Mouse (Mus musculus): ENCODE measurements around the gene C1s2. TPM values are rescaled to one million over a fixed set of nuclear protein-coding genes. Genes with fewer than 3 reads are reported as not detected.
"Not testable (repeated sequence)": the region's sequence is repeated elsewhere in the genome, so short reads cannot be mapped to it uniquely, and the experiment has no call there.

Gene C1s2
- polyA plus RNA-seq, 1 experiment, result not detected

DNA sequence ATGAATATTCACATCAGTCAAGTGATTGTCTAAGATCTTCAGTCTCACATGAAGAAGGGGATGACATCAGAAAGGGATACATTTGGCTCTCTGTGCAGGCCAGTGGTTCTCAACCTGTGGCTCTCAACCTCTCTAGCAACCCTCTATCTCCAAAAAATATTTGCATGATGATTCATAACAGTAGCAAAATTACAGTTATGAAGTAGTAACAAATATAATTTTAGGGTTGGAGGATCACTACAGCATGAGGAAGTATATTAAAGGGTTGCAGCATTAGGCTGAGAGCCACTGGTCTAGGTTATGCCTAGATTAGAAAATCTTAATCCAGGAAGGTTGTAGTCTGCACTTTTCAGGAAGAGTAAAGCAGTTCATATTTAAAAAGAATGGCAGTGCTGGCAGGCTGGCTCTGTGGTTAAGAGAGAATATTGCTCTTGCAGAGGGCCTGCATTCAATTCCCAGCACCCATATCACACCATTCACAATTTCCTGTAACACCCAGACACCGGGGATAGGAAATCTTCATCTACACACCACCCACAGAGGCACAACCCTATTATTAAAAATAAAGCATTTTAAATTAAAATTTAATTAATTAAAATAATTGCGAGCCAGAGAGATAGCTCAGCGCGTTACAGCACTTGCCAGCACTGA lies 25.4 kb upstream of the C1s2 start:
- 84% methylated on average over 4 of the region's 4 CpGs for WGBS
- no peak for TF ChIP-seq CTCF (IDR thresholded peaks at IDR 0.05; ENCODE audit: control insufficient read depth, insufficient read depth, low read length)
- no peak for TF ChIP-seq POLR2A (IDR thresholded peaks at IDR 0.05; ENCODE audit: borderline replicate concordance, control insufficient read depth, low read depth, low read length)
- no peak overlapping the region for H3K4me3 ChIP-seq (replicated peaks; ENCODE audit: control insufficient read depth, low read depth, low read length)

DNA sequence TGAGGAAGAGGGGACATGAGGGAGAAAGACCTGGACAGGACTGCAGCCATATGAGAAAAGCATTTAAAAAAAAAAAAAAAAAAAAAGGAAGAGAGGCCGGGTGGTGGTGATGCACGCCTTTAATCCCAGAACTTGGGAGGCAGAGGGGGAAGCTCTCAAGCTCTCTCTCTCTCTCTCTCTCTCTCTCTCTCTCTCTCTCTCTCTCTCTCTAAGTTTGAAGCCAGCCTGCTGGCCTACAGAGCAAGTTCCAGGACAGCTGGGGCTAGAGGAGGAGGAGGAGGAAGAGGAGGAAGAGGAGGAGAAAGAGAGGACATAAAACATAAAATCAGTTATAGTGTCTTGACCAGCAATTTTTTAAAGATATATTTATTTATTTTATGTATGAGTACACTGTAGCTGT lies 22.2 kb upstream of the C1s2 start:
- TF ChIP-seq CTCF (IDR thresholded peaks at IDR 0.05; ENCODE audit: control insufficient read depth, insufficient read depth, low read length) (no peak), POLR2A (IDR thresholded peaks at IDR 0.05; ENCODE audit: borderline replicate concordance, control insufficient read depth, low read depth, low read length) (no peak)
- Histone ChIP-seq H3K27ac (ENCODE audit: control insufficient read depth, insufficient read depth, low read depth, low read length, poor library complexity) (no peak overlapping the region), H3K4me3 (replicated peaks; ENCODE audit: control insufficient read depth, low read depth, low read length) (no peak overlapping the region), H3K4me1 (ENCODE audit: control insufficient read depth, insufficient read depth, low read length) (no peaks in the 10 kb centered on the region)
- 39% methylated on average over 2 of the region's 2 CpGs for WGBS

More for the DNA sequence above, 25.4 kb upstream of the C1s2 start:
- Histone ChIP-seq H3K27ac (ENCODE audit: control insufficient read depth, insufficient read depth, low read depth, low read length, poor library complexity) (no peak overlapping the region), H3K4me1 (ENCODE audit: control insufficient read depth, insufficient read depth, low read length) (no peaks in the 10 kb centered on the region)

DNA sequence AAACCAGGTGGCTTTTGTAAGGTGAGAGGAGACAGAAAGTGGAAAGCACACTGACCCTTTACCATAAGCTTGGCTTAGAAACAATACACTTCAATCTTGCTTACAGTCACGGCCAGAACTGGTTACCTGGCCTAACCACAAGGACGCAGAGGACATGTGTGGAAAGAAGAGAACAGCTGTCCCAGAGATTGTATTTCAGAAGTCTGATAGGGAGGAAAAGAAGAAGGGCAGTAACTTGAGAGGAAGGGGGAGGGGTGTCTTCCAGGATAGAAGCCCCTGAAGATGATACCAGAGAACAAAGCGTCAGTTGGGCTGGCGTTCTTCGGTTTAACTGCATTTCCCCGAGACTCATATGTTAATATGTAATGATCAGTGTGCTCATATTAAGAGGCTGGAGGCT lies 20.0 kb upstream of the C1s2 start:
- H3K27ac ChIP-seq (ENCODE audit: control insufficient read depth, insufficient read depth, low read depth, low read length, poor library complexity), result no peak overlapping the region
- no peak overlapping the region for H3K4me3 ChIP-seq (replicated peaks; ENCODE audit: control insufficient read depth, low read depth, low read length)
- WGBS, result 57% methylated on average over 6 of the region's 6 CpGs
- H3K4me1 ChIP-seq (ENCODE audit: control insufficient read depth, insufficient read depth, low read length), result no peaks in the 10 kb centered on the region
- no peak for TF ChIP-seq CTCF (IDR thresholded peaks at IDR 0.05; ENCODE audit: control insufficient read depth, insufficient read depth, low read length)
- no peak for TF ChIP-seq POLR2A (IDR thresholded peaks at IDR 0.05; ENCODE audit: borderline replicate concordance, control insufficient read depth, low read depth, low read length)

DNA sequence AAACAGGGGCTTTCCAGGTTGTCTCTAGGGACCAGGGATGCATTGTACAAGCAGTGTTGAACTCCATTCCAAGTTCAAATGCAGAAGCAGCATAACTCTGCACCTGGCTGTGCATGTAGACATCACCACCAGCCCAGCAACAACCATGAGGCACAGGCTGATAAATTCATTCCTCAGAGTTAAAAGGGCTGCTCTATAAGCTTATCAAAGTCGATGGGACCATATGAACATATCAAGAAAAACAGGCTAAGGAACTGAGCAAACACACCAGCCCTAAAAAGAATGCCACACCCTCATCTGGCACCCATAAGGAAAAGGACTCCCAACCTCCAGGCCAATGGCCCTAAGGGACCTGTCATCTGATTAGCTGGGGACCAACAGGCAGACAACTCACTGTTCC lies 10.5 kb upstream of the C1s2 start:
- Histone ChIP-seq H3K4me3 (replicated peaks; ENCODE audit: control insufficient read depth, low read depth, low read length) (no peak overlapping the region), H3K4me1 (ENCODE audit: control insufficient read depth, insufficient read depth, low read length) (peaks cover 2% of the 10 kb centered on the region), H3K27ac (ENCODE audit: control insufficient read depth, insufficient read depth, low read depth, low read length, poor library complexity) (peak overlapping the region; percentile 92)
- TF ChIP-seq POLR2A (IDR thresholded peaks at IDR 0.05; ENCODE audit: borderline replicate concordance, control insufficient read depth, low read depth, low read length) (no peak), CTCF (IDR thresholded peaks at IDR 0.05; ENCODE audit: control insufficient read depth, insufficient read depth, low read length) (no peak)
- 38% methylated on average over 1 of the region's 1 CpGs for WGBS

DNA sequence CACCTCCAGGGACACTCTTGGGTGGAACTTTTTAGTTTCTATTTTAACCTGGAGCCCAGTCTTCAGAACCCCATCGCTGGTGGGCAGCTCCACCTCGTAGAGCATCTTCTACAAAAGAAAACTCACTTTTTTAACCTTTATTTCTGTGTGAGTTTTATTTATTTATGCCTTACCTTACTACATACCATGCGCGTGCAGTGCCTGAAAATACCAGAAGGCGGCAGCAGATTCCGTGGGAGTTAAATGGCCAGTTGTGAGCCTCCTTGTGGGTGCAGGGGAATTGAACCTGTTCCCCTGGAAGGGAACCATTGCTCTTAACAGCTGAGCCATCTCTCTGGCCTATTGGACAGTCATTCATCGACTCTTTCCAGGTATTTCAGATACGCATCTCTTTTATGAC lies 5.1 kb upstream of the C1s2 start:
- TF ChIP-seq POLR2A (IDR thresholded peaks at IDR 0.05; ENCODE audit: borderline replicate concordance, control insufficient read depth, low read depth, low read length) (no peak), CTCF (IDR thresholded peaks at IDR 0.05; ENCODE audit: control insufficient read depth, insufficient read depth, low read length) (peak; percentile 67)
- WGBS, result 38% methylated on average over 8 of the region's 8 CpGs

DNA sequence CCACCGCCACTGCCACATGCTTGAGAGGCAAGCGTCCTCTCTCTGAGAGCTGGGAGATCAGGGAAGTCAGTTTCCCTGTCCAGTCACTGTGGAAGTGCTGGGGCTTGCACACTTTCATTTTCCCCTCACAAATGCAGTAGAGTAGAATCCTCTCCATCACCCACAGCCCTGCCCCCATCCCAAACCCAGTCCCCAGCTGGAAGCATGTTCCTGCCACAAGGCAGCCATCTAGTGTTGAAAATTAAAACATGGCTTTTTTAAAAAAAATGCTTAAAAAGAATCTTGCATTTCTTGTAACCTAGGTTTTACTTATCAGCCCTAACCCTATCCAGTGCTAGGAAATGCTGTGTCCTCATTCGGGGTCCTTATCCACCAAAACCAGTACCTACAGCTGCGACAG lies 4.2 kb upstream of the C1s2 start:
- Histone ChIP-seq H3K27ac (ENCODE audit: control insufficient read depth, insufficient read depth, low read depth, low read length, poor library complexity) (no peak overlapping the region), H3K4me3 (replicated peaks; ENCODE audit: control insufficient read depth, low read depth, low read length) (no peak overlapping the region), H3K4me1 (ENCODE audit: control insufficient read depth, insufficient read depth, low read length) (peaks cover 2% of the 10 kb centered on the region; the same call in 1 of the 2 replicates)
- 74% methylated on average over 4 of the region's 4 CpGs for WGBS
- TF ChIP-seq CTCF (IDR thresholded peaks at IDR 0.05; ENCODE audit: control insufficient read depth, insufficient read depth, low read length) (no peak), POLR2A (IDR thresholded peaks at IDR 0.05; ENCODE audit: borderline replicate concordance, control insufficient read depth, low read depth, low read length) (no peak)

More for the DNA sequence above, 5.1 kb upstream of the C1s2 start:
- Histone ChIP-seq H3K4me3 (replicated peaks; ENCODE audit: control insufficient read depth, low read depth, low read length) (no peak overlapping the region), H3K4me1 (ENCODE audit: control insufficient read depth, insufficient read depth, low read length) (peaks cover 2% of the 10 kb centered on the region; the same call in 1 of the 2 replicates), H3K27ac (ENCODE audit: control insufficient read depth, insufficient read depth, low read depth, low read length, poor library complexity) (no peak overlapping the region)

DNA sequence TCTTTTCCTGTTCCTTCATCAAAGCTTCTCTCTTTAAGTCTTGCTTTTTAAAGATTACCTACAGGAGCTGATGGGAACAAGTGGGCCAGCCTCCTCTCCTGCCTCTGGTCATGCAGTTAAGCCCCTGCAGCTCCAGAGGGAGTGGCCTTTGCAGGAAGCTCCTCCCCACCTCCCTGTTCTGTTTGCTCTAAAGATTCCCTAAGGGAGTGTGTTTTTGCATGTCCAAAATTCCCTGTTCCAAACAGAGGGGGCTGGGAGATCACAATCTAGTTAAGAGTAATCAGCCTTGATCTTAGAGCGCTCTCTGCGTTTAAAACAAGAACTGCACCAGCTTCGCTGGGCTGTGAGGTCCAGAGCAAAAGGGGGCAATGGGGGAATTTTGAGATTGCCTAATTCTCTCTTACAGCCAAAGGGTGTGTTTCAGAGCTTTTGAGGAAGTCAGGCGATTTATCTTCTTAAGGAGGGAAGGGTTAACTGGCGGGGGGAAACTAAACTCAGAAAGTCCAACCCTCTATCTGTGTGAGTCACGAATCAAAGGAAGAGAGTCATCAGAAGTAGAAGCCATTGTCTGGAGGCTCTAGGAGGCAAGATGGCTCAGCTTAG lies 1.1 kb upstream of the C1s2 start:
- not testable (repeated sequence) for H3K4me3 ChIP-seq (replicated peaks; ENCODE audit: control insufficient read depth, low read depth, low read length); H3K4me1 ChIP-seq (ENCODE audit: control insufficient read depth, insufficient read depth, low read length); H3K27ac ChIP-seq (ENCODE audit: control insufficient read depth, insufficient read depth, low read depth, low read length, poor library complexity)
- 12% methylated on average over 6 of the region's 6 CpGs for WGBS

DNA sequence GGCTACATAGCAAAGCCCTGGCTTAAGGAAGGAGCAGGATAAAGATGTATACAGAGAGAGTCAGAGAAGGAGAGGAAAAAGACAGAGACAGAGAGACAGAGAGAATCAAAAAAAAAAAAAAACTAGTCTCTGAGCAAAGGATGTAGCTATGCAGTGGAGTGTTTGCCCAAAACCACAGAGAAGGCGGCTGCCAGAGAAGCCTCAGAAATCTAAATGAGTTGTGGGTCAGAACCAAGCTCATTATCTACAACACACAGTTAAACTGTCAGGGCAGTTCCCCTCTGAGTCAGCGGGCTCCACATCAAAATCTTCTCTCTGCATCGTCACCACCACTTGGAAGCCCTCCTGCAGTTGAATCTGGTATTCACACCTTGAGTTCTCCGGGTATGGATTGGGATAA lies 5.1 kb downstream of the C1s2 start:
- no peak overlapping the region for H3K4me3 ChIP-seq (replicated peaks; ENCODE audit: control insufficient read depth, low read depth, low read length)
- TF ChIP-seq CTCF (IDR thresholded peaks at IDR 0.05; ENCODE audit: control insufficient read depth, insufficient read depth, low read length) (no peak), POLR2A (IDR thresholded peaks at IDR 0.05; ENCODE audit: borderline replicate concordance, control insufficient read depth, low read depth, low read length) (no peak)
- H3K4me1 ChIP-seq (ENCODE audit: control insufficient read depth, insufficient read depth, low read length), result no peaks in the 10 kb centered on the region
- 31% methylated on average over 4 of the region's 4 CpGs for WGBS
- H3K27ac ChIP-seq (ENCODE audit: control insufficient read depth, insufficient read depth, low read depth, low read length, poor library complexity), result no peak overlapping the region

DNA sequence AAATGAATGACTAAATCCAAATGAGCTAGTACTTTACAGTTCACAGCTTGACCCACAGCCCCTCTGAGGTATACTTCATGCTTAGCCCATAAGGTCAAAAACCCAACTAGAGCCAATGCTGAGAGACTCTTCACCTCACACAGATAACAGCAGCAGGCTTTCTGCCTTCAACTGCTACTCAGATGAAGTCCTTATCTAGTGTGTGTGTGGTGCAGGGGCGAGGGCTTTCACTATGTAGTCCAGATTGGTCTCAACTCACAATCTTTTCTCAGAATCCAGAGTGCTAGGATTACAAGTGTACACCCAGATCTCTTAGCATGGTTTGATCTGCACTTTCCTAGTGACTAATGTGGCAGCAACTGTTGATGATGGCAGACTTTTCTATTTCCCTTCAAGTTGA lies 9.7 kb downstream of the C1s2 start:
- H3K4me1 ChIP-seq (ENCODE audit: control insufficient read depth, insufficient read depth, low read length), result not testable (repeated sequence)

More for the DNA sequence above, 9.7 kb downstream of the C1s2 start:
- H3K4me3 ChIP-seq (replicated peaks; ENCODE audit: control insufficient read depth, low read depth, low read length); H3K27ac ChIP-seq (ENCODE audit: control insufficient read depth, insufficient read depth, low read depth, low read length, poor library complexity): not testable (repeated sequence)
- WGBS, result 19% methylated on average over 1 of the region's 1 CpGs

Data from bone marrow, adult 2 months (tissue).